Mouse (Mus musculus) CD4-positive, CD25-positive, alpha-beta regulatory T cell, adult 4 months (primary cell): ENCODE data around the gene Hnrnpl. TPM values are rescaled to one million over a fixed set of nuclear protein-coding genes. Genes with fewer than 3 reads are reported as not detected.

Source experiments
- ATAC-seq: one replicate; pipeline ENCODE4 v1.8.0; 2017
- polyA plus RNA-seq, 2 experiments: library from polyadenylated mRNA; unstranded; fragments of 100-300 nt; shearing (Covaris generic); gene quantifications; one replicate each; pipeline ENCODE4 v1.2.1; 2017

Gene Hnrnpl
- 100 to 1,000 TPM; 181 to 326 TPM for polyA plus RNA-seq

- peak; percentile 24 for ATAC-seq
These were observed at the start of gene Hnrnpl for GRCm38 (mm10) chr7:28808221-28808941. Gene Hnrnpl (plus strand): TSS chr7:28808541.

GRCm38 (mm10) chr7:28758623-28759022, 49.7 kb upstream of the Hnrnpl start:
- ATAC-seq, result no peak

GRCm38 (mm10) chr7:28761907-28762306, 46.4 kb upstream of the Hnrnpl start:
- no peak for ATAC-seq

GRCm38 (mm10) chr7:28765211-28765610, 43.1 kb upstream of the Hnrnpl start:
- no peak for ATAC-seq

- ATAC-seq, result peak; percentile 95
These were observed 42.0 kb upstream of the Hnrnpl start, which contains the start of gene Sirt2 for GRCm38 (mm10) chr7:28766173-28766879. Gene Sirt2 (plus strand): TSS chr7:28766735.

GRCm38 (mm10) chr7:28766910-28767309, 41.4 kb upstream of the Hnrnpl start:
- ATAC-seq, result no peak

GRCm38 (mm10) chr7:28767462-28767965, 40.8 kb upstream of the Hnrnpl start, which contains the start of gene Nfkbib:
Gene Nfkbib (minus strand): TSS chr7:28767512.
- no peak for ATAC-seq

- no peak for ATAC-seq
These were observed 38.9 kb upstream of the Hnrnpl start for GRCm38 (mm10) chr7:28769414-28769958.

GRCm38 (mm10) chr7:28770309-28770708, 38.0 kb upstream of the Hnrnpl start:
- ATAC-seq, result no peak

GRCm38 (mm10) chr7:28771867-28772266, 36.5 kb upstream of the Hnrnpl start:
- no peak for ATAC-seq

- no peak for ATAC-seq
These were observed 35.2 kb upstream of the Hnrnpl start for GRCm38 (mm10) chr7:28773163-28773562.

GRCm38 (mm10) chr7:28774164-28774563, 34.2 kb upstream of the Hnrnpl start:
- no peak for ATAC-seq

- no peak for ATAC-seq
These were observed 33.2 kb upstream of the Hnrnpl start for GRCm38 (mm10) chr7:28775129-28775528.

GRCm38 (mm10) chr7:28778825-28779224, 29.5 kb upstream of the Hnrnpl start:
- no peak for ATAC-seq

- peak; percentile 40 for ATAC-seq
These were observed 28.2 kb upstream of the Hnrnpl start for GRCm38 (mm10) chr7:28780067-28780658.

- peak; percentile 49 for ATAC-seq
These were observed 27.5 kb upstream of the Hnrnpl start for GRCm38 (mm10) chr7:28780857-28781256.

GRCm38 (mm10) chr7:28781261-28781663, 27.1 kb upstream of the Hnrnpl start:
- ATAC-seq, result peak; percentile 90

GRCm38 (mm10) chr7:28785161-28785560, 23.2 kb upstream of the Hnrnpl start:
- ATAC-seq, result no peak

GRCm38 (mm10) chr7:28787884-28788283, 20.5 kb upstream of the Hnrnpl start:
- ATAC-seq, result no peak

- peak; percentile 83 for ATAC-seq
These were observed 19.8 kb upstream of the Hnrnpl start, which contains the start of gene Rinl for GRCm38 (mm10) chr7:28788307-28789195. Gene Rinl (plus strand): TSS chr7:28788969.

- ATAC-seq, result no peak
These were observed 19.1 kb upstream of the Hnrnpl start for GRCm38 (mm10) chr7:28789235-28789634.
